Mouse (Mus musculus) spleen, postnatal 36 days (tissue): ENCODE results near the gene Gm49776.
"Not testable (repeated sequence)": the region's sequence is repeated elsewhere in the genome, so short reads cannot be mapped to it uniquely, and the experiment has no call there.

ENCODE experiments used
- DNase-seq, 2 experiments: peaks; one replicate each; pipeline ENCODE4 v3.0.0; 2022; ENCODE audit warnings: low spot score in 2 of 2, mixed read lengths in 1 of 2

The Gm49776 gene

GRCm38 (mm10) chr16:18203430-18204091 lies 54.6 kb downstream of the Gm49776 start:
- DNase-seq, result no peak

- DNase-seq, result no peak
Observed at GRCm38 (mm10) chr16:18202061-18202460, 56.1 kb downstream of the Gm49776 start.

- DNase-seq, result no peak
Observed at GRCm38 (mm10) chr16:18201620-18202019, 56.5 kb downstream of the Gm49776 start.

- no peak for DNase-seq
Observed at GRCm38 (mm10) chr16:18200062-18200461, 58.1 kb downstream of the Gm49776 start.

DNA sequence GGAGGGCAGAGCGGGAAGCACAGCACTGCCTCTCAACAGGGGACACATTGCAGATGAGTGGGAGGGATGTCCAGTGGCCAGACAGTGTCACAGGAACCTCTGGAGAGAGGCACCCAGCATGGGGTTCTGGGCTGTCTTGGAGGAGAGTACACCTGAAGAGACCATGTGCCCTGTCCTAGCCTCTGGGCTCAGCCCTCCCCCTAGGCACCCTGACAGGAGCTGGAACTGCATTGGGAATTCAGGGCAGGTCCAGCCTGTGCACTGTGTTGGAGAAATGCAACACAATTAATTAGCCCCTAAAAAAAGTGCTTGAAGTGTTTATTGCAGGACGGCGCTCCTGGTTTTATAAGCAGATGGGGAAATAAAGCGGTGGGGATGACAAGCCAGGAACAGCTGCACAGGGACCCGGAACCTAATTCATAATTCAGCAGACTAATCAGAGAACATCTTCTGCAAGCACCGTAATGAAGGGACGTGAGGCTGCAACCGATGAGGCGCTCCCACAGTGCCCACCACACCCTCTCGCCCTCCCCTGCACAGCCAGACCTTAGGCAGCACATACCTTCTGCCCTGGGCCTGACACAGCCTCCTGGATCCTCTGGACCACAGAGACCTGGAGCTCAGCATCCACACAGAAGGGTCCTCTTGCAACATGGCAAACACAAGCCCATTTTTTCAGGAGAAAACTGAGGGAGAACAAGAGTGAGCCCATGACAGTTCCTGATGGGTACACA lies 59.6 kb downstream of the Gm49776 start:
- no peak for DNase-seq

DNA sequence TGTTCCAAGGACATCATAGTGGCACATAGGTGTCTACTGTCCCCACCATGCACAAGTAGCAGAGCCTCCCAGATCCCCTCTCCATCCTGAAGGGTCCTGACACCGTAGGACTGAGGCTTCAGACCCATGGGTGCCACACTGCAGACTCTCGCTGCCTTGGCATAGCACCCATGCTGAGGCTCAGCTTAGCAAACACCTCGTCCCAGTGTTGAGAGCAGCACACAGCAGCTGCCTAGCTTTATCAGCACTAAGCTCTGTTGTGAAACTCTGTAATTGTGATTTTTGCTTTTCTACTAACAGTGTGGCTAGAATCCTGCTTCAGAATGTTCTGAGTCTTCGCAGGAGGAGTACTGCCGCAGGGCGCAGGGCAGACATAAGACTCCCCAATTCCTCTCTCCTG lies 60.2 kb downstream of the Gm49776 start:
- no peak for DNase-seq

DNA sequence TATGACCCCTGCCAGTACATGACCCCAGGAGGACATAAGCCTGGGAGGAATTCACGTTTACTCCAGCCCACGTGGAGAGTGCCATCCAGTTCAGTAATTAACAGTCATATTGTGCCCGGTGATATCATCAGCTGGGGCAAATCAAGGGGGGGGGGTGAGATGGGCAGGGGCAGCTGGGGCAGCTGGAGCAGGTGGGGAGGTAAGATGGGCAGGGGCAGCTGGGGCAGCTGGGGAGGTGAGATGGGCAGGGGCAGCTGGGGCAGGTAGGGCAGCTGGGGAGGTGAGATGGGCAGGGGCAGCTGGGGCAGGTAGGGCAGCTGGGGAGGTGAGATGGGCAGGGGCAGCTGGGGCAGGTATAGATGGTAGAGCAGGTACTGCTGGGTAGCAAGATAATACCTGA lies 62.6 kb downstream of the Gm49776 start:
- DNase-seq, result not testable (repeated sequence)
